Mouse (Mus musculus) cerebellum, adult 2 months (tissue): ENCODE data around the gene Pla2r1.

Experiments
- CTCF ChIP-seq: fragments of 200-500 bp; IDR thresholded peaks from 2 replicates; pipeline ENCODE4 v1.5.1; 2011; ENCODE audit warnings: low read depth, mild to moderate bottlenecking, control low read depth, low read length, moderate library complexity, borderline replicate concordance; ENCODE audit not compliant: insufficient read depth
- POLR2A ChIP-seq: fragments of 200-500 bp; IDR thresholded peaks from 2 replicates; pipeline ENCODE4 v1.6.1; 2011; ENCODE audit warnings: low read length, control low read depth, borderline replicate concordance; ENCODE audit not compliant: insufficient read depth

DNA sequence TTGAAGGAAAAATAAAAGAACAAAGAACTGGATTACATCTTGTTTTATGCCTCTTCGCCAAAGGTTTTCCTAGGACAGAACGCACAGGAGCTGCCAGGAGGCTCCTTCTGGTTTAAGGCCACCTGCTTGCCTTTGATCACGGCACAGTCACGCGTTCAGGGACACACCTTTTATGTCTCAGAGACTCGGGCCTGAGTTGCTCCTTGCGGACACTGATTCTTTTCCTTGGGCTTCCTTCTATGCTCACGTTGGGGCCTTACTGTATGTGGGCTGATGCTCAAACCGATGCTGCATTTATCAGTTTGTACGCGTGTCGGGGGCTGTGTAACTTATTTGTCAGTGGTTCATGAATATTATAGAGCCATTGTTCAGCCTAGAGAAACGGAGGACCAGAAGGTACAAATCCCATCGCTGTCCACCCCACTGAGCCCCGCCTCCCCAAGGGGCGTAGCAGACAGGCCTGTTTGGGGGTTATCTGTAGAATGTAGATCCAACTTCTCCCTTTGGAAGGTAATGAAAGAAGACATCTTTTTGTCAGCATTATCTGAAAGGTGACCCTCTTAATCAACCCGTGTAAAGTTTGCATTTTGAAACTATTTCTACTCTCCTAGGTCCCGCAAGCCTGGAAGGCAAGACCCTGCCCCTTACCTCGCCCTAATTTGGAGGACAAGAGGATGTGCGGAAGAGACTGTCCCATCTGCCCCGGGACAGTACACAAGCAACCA, 769 bp downstream of the Pla2r1 start:
- TF ChIP-seq POLR2A = no peak
- TF ChIP-seq CTCF = no peak
